Mouse (Mus musculus) stomach, postnatal 0 days (tissue): ENCODE results near the gene Armc7. TPM values are rescaled to one million over a fixed set of nuclear protein-coding genes. Genes with fewer than 3 reads are reported as not detected.
A peak's percentile ranks its signal among the peaks of the same experiment; 100 is the strongest.
"Not testable (repeated sequence)": the region's sequence is repeated elsewhere in the genome, so short reads cannot be mapped to it uniquely, and the experiment has no call there.

ENCODE experiments used
- ATAC-seq: fragments of 200-750 bp; cut with Nextera tagmentation; 2 replicates; pipeline ENCODE4 v1.8.0; 2017; ENCODE audit not compliant: low FRiP score, low TSS enrichment
- DNase-seq: peaks from one replicate; pipeline ENCODE4 v3.0.0-alpha.2; 2016; ENCODE audit warnings: low spot score
- H3K27ac ChIP-seq: fragments of 300-500 bp; sonication (generic); replicated peaks from 2 replicates; pipeline ENCODE4 v1.5.1; 2014; ENCODE audit warnings: mild to moderate bottlenecking, control low read depth
- H3K27me3 ChIP-seq: fragments of 300-500 bp; sonication (generic); 2 replicates; pipeline ENCODE4 v1.6.1; 2014; ENCODE audit warnings: low read length; ENCODE audit not compliant: control insufficient read depth, insufficient read depth
- H3K36me3 ChIP-seq: fragments of 300-500 bp; sonication (generic); 2 replicates; pipeline ENCODE4 v1.6.1; 2014; ENCODE audit warnings: low read length, mixed read lengths; ENCODE audit not compliant: control insufficient read depth, insufficient read depth
- H3K4me1 ChIP-seq: fragments of 300-500 bp; sonication (generic); replicated peaks from 2 replicates; pipeline ENCODE4 v1.6.1; 2014; ENCODE audit warnings: antibody characterized with exemption; ENCODE audit not compliant: control insufficient read depth, insufficient read depth
- H3K4me2 ChIP-seq: fragments of 300-500 bp; sonication (generic); replicated peaks from 2 replicates; pipeline ENCODE4 v1.6.1; 2014; ENCODE audit warnings: low read depth, mild to moderate bottlenecking, control low read depth, moderate library complexity
- H3K4me3 ChIP-seq: fragments of 300-500 bp; sonication (generic); 2 replicates; pipeline ENCODE4 v1.5.1; 2014; ENCODE audit warnings: low read depth, low read length, control low read depth
- H3K9ac ChIP-seq: fragments of 300-500 bp; sonication (generic); 2 replicates; pipeline ENCODE4 v1.6.1; 2014; ENCODE audit warnings: mild to moderate bottlenecking, low read length, control low read depth, mixed read lengths
- H3K9me3 ChIP-seq: fragments of 300-500 bp; sonication (generic); 2 replicates; pipeline ENCODE4 v1.6.1; 2016; ENCODE audit warnings: low read length; ENCODE audit not compliant: control insufficient read depth
- CTCF ChIP-seq: IDR thresholded peaks from 2 replicates; pipeline ENCODE4 v1.5.1; 2016; ENCODE audit warnings: antibody characterized with exemption, low read depth, mild to moderate bottlenecking, moderate library complexity
- EP300 ChIP-seq: optimal IDR thresholded peaks from 2 replicates; pipeline ENCODE3; 2016; ENCODE audit warnings: antibody characterized with exemption
- WGBS: fragments of 180-500 bp; shearing (Covaris S2); extraction: QIAGEN DNeasy Blood & Tissue Kit; methylation state at CpG from one replicate; pipeline ENCODE4 v1.1.7; 2014; 5-methylcytosine and 5-hydroxymethylcytosine counted together
- polyA plus RNA-seq: library from polyadenylated mRNA; unstranded; fragments of >200 nt; fragmentation: Nextera tagmentation; extraction: Ambion mirVana; gene quantifications from 2 replicates; pipeline ENCODE4 v1.2.1, GENCODE M21; 2015

Armc7 gene
- polyA plus RNA-seq, 1 experiment from 2014 or later, result 6.5 TPM

DNA sequence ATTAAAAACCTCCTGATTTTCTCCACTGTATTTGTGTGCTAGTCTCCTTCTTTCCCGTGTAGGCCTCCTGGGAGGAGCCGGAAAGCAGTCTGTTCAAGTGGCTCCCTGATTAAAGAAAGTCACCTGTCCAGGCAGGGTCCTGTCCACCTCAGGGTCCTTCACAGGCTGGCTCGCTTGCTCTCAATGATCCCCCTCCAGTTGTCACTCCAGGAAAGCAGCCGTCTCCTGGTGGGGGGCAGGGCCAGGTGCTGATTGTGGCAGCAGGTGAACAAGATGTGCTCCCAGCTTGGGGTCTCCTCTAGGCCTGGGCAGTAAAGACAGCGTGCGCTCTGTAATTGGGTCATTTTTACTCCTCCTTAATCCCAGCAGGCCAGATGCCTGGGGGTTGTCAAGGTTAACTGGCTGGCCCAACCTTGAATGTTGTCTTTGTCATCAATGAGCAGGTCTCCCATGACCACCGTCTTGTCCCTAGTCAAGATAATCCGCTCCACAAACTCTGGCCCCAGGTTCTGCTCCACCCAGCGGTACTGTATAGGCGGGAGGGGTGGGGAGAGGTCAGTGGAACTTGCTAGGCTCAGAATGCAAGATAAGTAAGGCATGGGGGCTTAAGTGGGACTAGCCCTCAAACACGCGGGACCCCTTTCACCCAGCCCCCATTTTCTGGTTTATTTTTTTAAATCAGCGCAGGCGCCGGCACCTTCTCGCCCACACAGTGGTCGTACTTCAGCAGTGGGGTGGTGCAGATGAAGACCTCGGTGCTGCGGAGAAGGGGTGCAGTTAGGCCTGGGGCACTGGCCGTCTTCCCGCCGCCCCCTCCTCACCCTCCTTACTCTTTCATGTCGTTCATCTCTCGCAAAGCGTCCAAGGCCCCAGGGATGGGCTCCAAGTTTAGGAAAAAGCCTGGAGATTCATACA lies 15.2 kb downstream of the Armc7 start:
- DNase-seq, result no peak
- WGBS, result 19% methylated on average over 25 of the region's 25 CpGs
- no peaks in the 10 kb centered on the region for H3K9me3 ChIP-seq
- no peaks in the 10 kb centered on the region; the same call in 1 of the 2 replicates for H3K4me1 ChIP-seq
- H3K4me2 ChIP-seq, result peak overlapping the region; percentile 73
- no peaks in the 10 kb centered on the region for H3K27me3 ChIP-seq
- peaks cover 3% of the 10 kb centered on the region; the same call in 1 of the 2 replicates for H3K36me3 ChIP-seq
- peak overlapping the region; percentile 68 for H3K4me3 ChIP-seq
- peak overlapping the region; percentile 79 for H3K9ac ChIP-seq
- no peak for TF ChIP-seq EP300
- TF ChIP-seq CTCF, result no peak
- H3K27ac ChIP-seq, result peak overlapping the region; percentile 93
- peak; percentile 17; the same call in 1 of the 2 replicates for ATAC-seq

DNA sequence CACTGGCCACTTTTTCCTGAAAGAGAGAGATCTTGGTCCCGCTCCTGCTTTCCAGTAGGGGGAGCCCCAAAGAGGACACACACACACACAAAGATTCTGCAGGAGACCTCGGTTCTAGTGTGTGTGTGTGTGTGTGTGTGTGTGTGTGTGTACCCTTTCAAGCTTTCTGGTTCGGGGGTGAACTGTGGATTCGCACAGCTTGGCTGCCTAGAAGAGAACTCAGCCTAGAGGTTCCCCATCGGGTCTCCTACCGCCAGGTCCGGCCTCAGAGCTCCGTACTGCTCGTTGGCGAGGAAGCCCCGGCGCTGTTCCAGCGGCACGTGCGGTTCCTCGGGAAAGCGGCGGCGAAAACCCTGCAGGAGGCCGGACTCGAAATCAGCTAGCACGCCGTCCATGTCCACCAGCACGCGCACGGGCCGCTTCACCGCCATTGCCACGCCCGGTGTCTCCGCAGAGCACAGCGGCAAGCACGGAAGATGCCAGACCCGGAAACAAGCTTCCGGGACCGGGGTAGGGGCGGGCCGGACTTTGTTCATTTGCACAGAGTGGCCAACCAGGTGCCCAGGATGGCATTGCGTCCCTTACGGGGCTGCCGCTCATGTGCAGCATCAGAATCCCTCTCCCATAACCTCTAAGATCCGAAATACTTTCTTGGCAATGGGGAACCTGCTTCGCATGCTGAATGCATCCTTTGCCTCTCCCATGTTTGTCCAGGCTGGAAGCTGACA lies 16.1 kb downstream of the Armc7 start, which contains the start of gene Nt5c:
Nt5c (minus strand) TSS at position 507 of the 728 bp plus-strand sequence.
- ATAC-seq, result peak; percentile 93
- peak within 1 kb of the TSS; percentile 79 for H3K9ac ChIP-seq

GRCm38 (mm10) chr11:115492387-115492786 lies 16.9 kb downstream of the Armc7 start:
- no peak for ATAC-seq
- no peak for TF ChIP-seq CTCF
- no peak for TF ChIP-seq EP300
- 23% methylated on average over 6 of the region's 6 CpGs for WGBS
- no peaks in the 10 kb centered on the region for H3K27me3 ChIP-seq
- H3K36me3 ChIP-seq, result peaks cover 3% of the 10 kb centered on the region; the same call in 1 of the 2 replicates
- H3K4me2 ChIP-seq, result peak overlapping the region; percentile 73
- no peaks in the 10 kb centered on the region; the same call in 1 of the 2 replicates for H3K4me1 ChIP-seq
- peak overlapping the region; percentile 68; the same call in 1 of the 2 replicates for H3K4me3 ChIP-seq
- H3K9ac ChIP-seq, result 0 out of 2 replicates have a peak overlapping the region, but pooled peaks have one; percentile 18
- no peak overlapping the region for H3K27ac ChIP-seq
- no peak for DNase-seq
- H3K9me3 ChIP-seq, result no peaks in the 10 kb centered on the region

More for the DNA sequence above, 16.1 kb downstream of the Armc7 start, which contains the start of gene Nt5c:
- no peaks in the 10 kb centered on the region for H3K9me3 ChIP-seq
- H3K27ac ChIP-seq, result peak within 1 kb of the TSS; percentile 93
- TF ChIP-seq CTCF (peak; percentile 86), EP300 (no peak)
- peak; percentile 91 for DNase-seq
- WGBS, result under 1% methylated on average over 43 of the region's 43 CpGs
- H3K4me1 ChIP-seq, result no peaks in the 10 kb centered on the region; the same call in 1 of the 2 replicates
- H3K4me3 ChIP-seq, result peak within 1 kb of the TSS; percentile 68
- H3K27me3 ChIP-seq, result no peaks in the 10 kb centered on the region
- peaks cover 3% of the 10 kb centered on the region; the same call in 1 of the 2 replicates for H3K36me3 ChIP-seq
- peak within 1 kb of the TSS; percentile 73 for H3K4me2 ChIP-seq

DNA sequence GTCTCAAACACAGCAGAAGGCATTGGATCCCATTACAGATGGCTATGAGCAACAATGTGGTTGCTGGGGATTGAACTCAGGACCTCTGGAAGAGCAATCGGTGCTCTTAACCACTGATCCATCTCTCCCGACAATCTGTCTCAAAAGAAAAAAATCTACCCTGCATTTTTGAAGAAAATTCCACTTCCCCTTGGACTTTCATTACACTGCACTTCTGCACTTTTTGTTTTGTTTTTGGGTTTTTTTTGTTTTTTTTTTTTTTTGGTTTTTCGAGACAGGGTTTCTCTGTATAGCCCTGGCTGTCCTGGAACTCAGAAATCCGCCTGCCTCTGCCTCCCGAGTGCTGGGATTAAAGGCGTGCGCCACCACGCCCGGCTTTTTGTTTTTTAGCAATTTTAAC lies 21.1 kb downstream of the Armc7 start:
- H3K27ac ChIP-seq, H3K4me1 ChIP-seq, H3K9ac ChIP-seq, DNase-seq, H3K4me2 ChIP-seq, ATAC-seq, H3K4me3 ChIP-seq, H3K27me3 ChIP-seq, H3K9me3 ChIP-seq: not testable (repeated sequence)
- WGBS, result 82% methylated on average over 9 of the region's 9 CpGs
- H3K36me3 ChIP-seq, result peaks cover 11% of the 10 kb centered on the region

- no peaks in the 10 kb centered on the region for H3K27me3 ChIP-seq
- TF ChIP-seq EP300 (no peak), CTCF (no peak)
- H3K4me2 ChIP-seq, result no peak overlapping the region
- DNase-seq (no peak), ATAC-seq (no peak)
- no peaks in the 10 kb centered on the region for H3K4me1 ChIP-seq
- H3K27ac ChIP-seq, result no peak overlapping the region
- no peak overlapping the region for H3K4me3 ChIP-seq
- no peak overlapping the region for H3K9ac ChIP-seq
- peaks cover 16% of the 10 kb centered on the region for H3K36me3 ChIP-seq
- no peaks in the 10 kb centered on the region for H3K9me3 ChIP-seq
- WGBS, result 80% methylated on average over 6 of the region's 6 CpGs
Measured at GRCm38 (mm10) chr11:115502636-115503035, 27.2 kb downstream of the Armc7 start.
